Mouse (Mus musculus) liver, embryonic 15.5 days (tissue): ENCODE data around the gene Plxna4. TPM values are rescaled to one million over a fixed set of nuclear protein-coding genes. Genes with fewer than 3 reads are reported as not detected.

Source experiments
- ATAC-seq: fragments of 200-750 bp; cut with Nextera tagmentation; 2 replicates; pipeline ENCODE4 v1.8.0; 2017; ENCODE audit warnings: moderate number of reproducible peaks, mild to moderate bottlenecking, moderate library complexity; ENCODE audit not compliant: insufficient read depth
- H3K27ac ChIP-seq: fragments of 300-500 bp; sonication (generic); replicated peaks from 2 replicates; pipeline ENCODE4 v1.5.1; 2015; ENCODE audit warnings: mild to moderate bottlenecking, inconsistent platforms
- H3K27me3 ChIP-seq: fragments of 300-500 bp; sonication (generic); 2 replicates; pipeline ENCODE4 v1.6.1; 2015; ENCODE audit warnings: mild to moderate bottlenecking, inconsistent platforms
- H3K36me3 ChIP-seq: fragments of 300-500 bp; sonication (generic); replicated peaks from 2 replicates; pipeline ENCODE4 v1.6.1; 2015; ENCODE audit warnings: moderate library complexity, mild to moderate bottlenecking, inconsistent platforms
- H3K4me1 ChIP-seq: fragments of 300-500 bp; sonication (generic); replicated peaks from 2 replicates; pipeline ENCODE4 v1.6.1; 2015; ENCODE audit warnings: inconsistent platforms
- H3K4me2 ChIP-seq: fragments of 300-500 bp; sonication (generic); 2 replicates; pipeline ENCODE4 v1.6.1; 2015; ENCODE audit warnings: moderate library complexity, mild to moderate bottlenecking, inconsistent platforms
- H3K4me3 ChIP-seq: fragments of 300-500 bp; sonication (generic); replicated peaks from 2 replicates; pipeline ENCODE4 v1.5.1; 2015; ENCODE audit warnings: mild to moderate bottlenecking, inconsistent platforms
- H3K9ac ChIP-seq: fragments of 300-500 bp; sonication (generic); 2 replicates; pipeline ENCODE4 v1.6.1; 2015; ENCODE audit warnings: moderate library complexity, mild to moderate bottlenecking, inconsistent platforms
- H3K9me3 ChIP-seq: fragments of 300-500 bp; sonication (generic); replicated peaks from 2 replicates; pipeline ENCODE4 v1.6.1; 2016; ENCODE audit warnings: inconsistent platforms
- WGBS: fragments of 180-500 bp; shearing (Covaris S2); methylation state at CpG from one replicate; pipeline ENCODE4 v1.1.7; 2015; ENCODE audit warnings: mixed read lengths; ENCODE audit not compliant: insufficient replicate concordance; 5-methylcytosine and 5-hydroxymethylcytosine counted together
- polyA plus RNA-seq: library from polyadenylated mRNA; unstranded; fragments of >200 nt; fragmentation: Nextera tagmentation; extraction: Ambion mirVana; gene quantifications from 2 replicates; pipeline ENCODE4 v1.2.1, GENCODE M21; 2015

Plxna4 gene
- polyA plus RNA-seq, 1 experiment from 2014 or later, result 0.26 TPM

DNA sequence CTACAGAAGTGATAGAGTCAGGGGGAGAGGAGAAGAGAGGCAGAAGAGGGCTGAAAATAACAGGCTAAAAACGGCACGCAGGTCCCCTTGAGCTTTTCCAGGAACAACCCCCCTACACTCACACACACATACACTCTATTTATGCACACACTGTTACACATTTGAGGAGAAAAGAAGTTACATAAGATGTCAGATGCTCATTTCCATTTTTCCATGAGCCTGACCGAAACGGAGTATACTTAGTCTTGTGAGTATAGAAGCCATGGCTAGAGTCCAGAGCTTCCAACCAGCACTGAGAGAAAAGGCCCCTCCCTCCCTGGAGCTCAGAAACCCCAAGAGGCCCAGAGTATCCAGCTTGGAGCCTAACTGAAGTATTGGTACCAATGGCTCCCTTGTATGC is 112.0 kb downstream of the Plxna4 start:
- WGBS, result 64% methylated on average over 4 of the region's 4 CpGs
- Histone ChIP-seq H3K4me3 (no peak overlapping the region), H3K27me3 (no peaks in the 10 kb centered on the region), H3K27ac (no peak overlapping the region), H3K36me3 (no peaks in the 10 kb centered on the region), H3K9ac (no peak overlapping the region), H3K4me1 (peaks cover 29% of the 10 kb centered on the region), H3K9me3 (no peaks in the 10 kb centered on the region), H3K4me2 (no peak overlapping the region)
- ATAC-seq, result no peak

DNA sequence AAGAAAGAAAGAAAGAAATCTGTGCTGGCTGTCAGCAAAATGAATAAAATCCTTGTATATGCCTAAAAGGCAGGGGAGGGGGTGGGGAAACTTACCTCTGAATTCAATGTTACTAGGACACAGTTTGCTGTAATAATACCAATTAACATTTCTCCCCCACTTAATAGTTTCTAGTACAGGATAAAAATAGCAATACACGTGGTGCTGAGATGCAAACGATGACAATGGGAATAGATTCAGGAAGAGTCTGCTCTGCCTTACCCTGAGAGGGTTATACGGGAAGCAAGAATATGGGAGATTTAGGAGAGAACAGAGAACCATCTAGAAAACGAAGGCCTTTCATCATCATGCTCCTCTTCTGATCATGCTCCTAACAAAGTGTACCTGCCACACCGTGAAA is 115.9 kb downstream of the Plxna4 start:
- no peak overlapping the region for H3K4me3 ChIP-seq
- H3K4me1 ChIP-seq, result 0 out of 2 replicates have a peak, but pooled peaks cover 3% of the 10 kb centered on the region
- H3K4me2 ChIP-seq, result no peak overlapping the region
- no peaks in the 10 kb centered on the region for H3K9me3 ChIP-seq
- no peak overlapping the region for H3K27ac ChIP-seq
- ATAC-seq, result no peak
- no peaks in the 10 kb centered on the region for H3K36me3 ChIP-seq
- 56% methylated on average over 5 of the region's 5 CpGs for WGBS
- H3K9ac ChIP-seq, result no peak overlapping the region
- no peaks in the 10 kb centered on the region for H3K27me3 ChIP-seq

DNA sequence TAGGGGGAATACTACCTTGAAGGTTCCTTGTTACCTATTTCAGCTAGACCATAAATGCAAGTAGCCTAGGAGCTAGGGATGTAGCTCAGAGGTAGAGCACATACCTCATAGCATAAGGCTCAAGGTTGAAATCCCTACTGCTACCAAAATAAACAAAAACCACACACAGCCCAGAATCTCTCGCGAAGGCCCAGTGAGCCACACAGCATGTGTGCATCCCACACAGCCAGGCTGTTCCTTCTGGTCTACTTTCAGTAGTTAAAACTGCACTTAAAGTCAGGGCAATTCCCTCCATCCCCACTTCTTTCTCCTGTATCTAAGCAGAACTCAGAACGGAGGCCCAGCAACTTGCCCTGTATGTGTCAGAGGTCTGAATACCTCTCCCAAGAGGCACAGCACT is 116.4 kb downstream of the Plxna4 start:
- no peak for ATAC-seq
- Histone ChIP-seq H3K9me3 (no peaks in the 10 kb centered on the region), H3K36me3 (no peaks in the 10 kb centered on the region), H3K4me1 (peaks cover 3% of the 10 kb centered on the region; the same call in 1 of the 2 replicates), H3K4me2 (no peak overlapping the region), H3K9ac (no peak overlapping the region), H3K27me3 (no peaks in the 10 kb centered on the region), H3K27ac (no peak overlapping the region), H3K4me3 (no peak overlapping the region)
- WGBS, result 74% methylated on average over 3 of the region's 3 CpGs

DNA sequence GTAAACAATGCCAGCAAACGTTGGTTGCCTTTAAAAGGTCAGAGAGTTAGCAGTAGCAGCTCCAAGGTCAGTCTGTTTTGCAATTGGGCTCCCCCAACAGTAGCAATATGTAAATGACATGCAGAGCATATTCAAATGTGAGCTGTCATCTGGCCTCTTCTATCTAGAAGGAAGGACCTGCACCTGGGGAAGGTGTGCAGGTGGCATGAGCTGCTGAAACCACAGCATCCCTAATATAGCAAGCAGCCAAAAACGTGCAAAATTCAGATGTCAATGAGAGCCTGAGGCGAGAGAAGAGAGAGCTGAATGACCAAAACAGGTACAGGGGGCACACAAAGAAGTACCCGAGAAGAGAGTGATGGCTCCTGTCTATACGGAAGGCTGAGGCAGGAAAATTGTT is 118.8 kb downstream of the Plxna4 start:
- no peak overlapping the region for H3K4me3 ChIP-seq
- no peaks in the 10 kb centered on the region for H3K9me3 ChIP-seq
- WGBS, result 32% methylated on average over 5 of the region's 5 CpGs
- no peaks in the 10 kb centered on the region for H3K27me3 ChIP-seq
- no peak overlapping the region for H3K9ac ChIP-seq
- no peaks in the 10 kb centered on the region for H3K36me3 ChIP-seq
- H3K4me2 ChIP-seq, result no peak overlapping the region
- no peak overlapping the region for H3K27ac ChIP-seq
- ATAC-seq, result no peak
- peaks cover 17% of the 10 kb centered on the region for H3K4me1 ChIP-seq

DNA sequence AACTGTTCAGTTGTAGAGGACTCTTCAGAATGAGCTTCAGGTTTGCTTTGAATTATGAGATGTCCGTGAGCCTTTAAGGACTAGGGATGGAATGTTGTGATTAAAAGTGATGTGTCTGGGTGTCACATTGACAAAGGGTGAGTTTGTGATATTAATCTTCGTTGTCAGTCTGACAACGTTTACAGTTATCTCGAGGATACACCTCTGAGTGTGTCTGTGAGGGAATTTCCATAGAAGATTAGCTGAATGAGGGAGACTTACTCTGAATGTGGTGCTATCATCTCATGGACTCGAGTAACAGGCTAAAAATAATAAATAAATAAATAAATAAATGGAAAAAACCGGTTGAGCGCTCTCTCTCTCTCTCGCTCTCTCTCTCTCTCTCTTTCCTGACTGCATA is 122.9 kb downstream of the Plxna4 start:
- Histone ChIP-seq H3K4me2 (peak overlapping the region; percentile 35), H3K9me3 (no peaks in the 10 kb centered on the region), H3K36me3 (no peaks in the 10 kb centered on the region), H3K27me3 (peaks cover 4% of the 10 kb centered on the region; the same call in 1 of the 2 replicates), H3K27ac (peak overlapping the region; percentile 41), H3K4me3 (no peak overlapping the region), H3K9ac (no peak overlapping the region), H3K4me1 (peaks cover 21% of the 10 kb centered on the region)
- 37% methylated on average over 8 of the region's 8 CpGs for WGBS
- ATAC-seq, result peak; percentile 57; the same call in 1 of the 2 replicates

DNA sequence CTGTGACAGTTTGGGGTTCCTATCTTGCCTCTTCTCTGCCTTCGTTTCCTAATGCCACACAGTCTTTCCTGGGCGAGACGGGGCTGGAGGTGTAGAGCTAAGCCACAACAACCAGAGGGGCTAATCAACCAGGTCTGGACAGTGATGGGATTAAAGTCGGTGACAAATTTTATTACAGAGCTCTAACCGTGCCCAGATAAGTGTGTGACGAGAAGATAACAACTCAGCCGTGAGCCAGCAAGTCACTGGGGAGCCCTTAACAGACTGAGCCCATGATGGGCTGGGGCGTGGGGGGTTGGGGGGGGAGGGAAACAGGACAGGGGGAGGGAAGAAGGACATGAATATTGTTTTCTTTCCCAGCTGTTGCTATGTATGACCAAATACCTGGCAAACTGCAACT is 123.4 kb downstream of the Plxna4 start:
- Histone ChIP-seq H3K4me2 (peak overlapping the region; percentile 35), H3K4me3 (no peak overlapping the region), H3K36me3 (no peaks in the 10 kb centered on the region), H3K4me1 (peaks cover 21% of the 10 kb centered on the region), H3K9ac (no peak overlapping the region), H3K9me3 (no peaks in the 10 kb centered on the region), H3K27me3 (peaks cover 4% of the 10 kb centered on the region; the same call in 1 of the 2 replicates), H3K27ac (peak overlapping the region; percentile 41)
- 12% methylated on average over 8 of the region's 8 CpGs for WGBS
- peak; percentile 95 for ATAC-seq

DNA sequence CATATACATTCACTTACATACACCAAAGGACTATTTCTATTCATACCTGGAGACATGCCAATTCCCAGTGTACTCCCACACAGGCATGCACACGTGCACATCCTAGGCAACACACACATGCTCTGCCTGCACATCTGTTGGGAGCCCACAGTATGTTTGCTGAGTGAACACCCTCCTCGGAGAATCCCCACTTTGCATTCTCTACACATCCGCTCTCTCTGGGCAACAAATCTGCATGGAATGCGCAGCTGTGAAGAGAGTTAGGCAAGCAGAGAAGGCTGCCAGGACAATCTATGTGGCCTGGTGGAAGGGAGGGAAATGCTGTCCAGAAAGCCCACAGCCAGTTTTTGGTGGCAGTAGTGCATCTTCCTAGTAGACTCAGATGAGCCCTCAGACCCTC is 123.9 kb downstream of the Plxna4 start:
- no peak overlapping the region for H3K9ac ChIP-seq
- WGBS, result 70% methylated on average over 4 of the region's 4 CpGs
- H3K9me3 ChIP-seq, result no peaks in the 10 kb centered on the region
- H3K27me3 ChIP-seq, result peaks cover 4% of the 10 kb centered on the region; the same call in 1 of the 2 replicates
- no peak for ATAC-seq
- peak overlapping the region; percentile 35 for H3K4me2 ChIP-seq
- peaks cover 21% of the 10 kb centered on the region for H3K4me1 ChIP-seq
- H3K27ac ChIP-seq, result peak overlapping the region; percentile 41; the same call in 1 of the 2 replicates
- H3K36me3 ChIP-seq, result no peaks in the 10 kb centered on the region
- H3K4me3 ChIP-seq, result no peak overlapping the region

DNA sequence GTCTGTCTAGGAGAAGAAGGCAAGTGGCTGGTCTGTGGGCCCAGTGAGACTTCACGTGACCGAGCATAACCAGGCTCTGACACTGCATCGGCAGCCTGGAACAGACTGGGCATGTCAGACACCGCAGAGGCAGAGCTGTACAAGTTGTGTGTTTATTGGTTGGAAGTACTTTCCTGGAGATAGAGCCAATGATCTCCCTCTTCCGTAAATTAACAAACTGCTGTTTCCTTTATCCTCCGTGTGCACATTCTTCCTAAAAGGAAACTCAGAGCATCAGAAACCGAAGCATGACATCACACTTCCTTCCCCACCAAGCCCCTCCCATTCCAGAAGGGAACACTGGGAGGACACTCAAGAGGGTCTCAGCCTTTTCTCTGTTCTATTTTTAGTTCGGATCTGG is 127.6 kb downstream of the Plxna4 start:
- WGBS, result 18% methylated on average over 8 of the region's 8 CpGs
- no peak for ATAC-seq
- Histone ChIP-seq H3K36me3 (no peaks in the 10 kb centered on the region), H3K4me2 (no peak overlapping the region), H3K9me3 (no peaks in the 10 kb centered on the region), H3K9ac (no peak overlapping the region), H3K4me1 (peaks cover 15% of the 10 kb centered on the region), H3K27ac (no peak overlapping the region), H3K27me3 (peaks cover 4% of the 10 kb centered on the region; the same call in 1 of the 2 replicates), H3K4me3 (no peak overlapping the region)

DNA sequence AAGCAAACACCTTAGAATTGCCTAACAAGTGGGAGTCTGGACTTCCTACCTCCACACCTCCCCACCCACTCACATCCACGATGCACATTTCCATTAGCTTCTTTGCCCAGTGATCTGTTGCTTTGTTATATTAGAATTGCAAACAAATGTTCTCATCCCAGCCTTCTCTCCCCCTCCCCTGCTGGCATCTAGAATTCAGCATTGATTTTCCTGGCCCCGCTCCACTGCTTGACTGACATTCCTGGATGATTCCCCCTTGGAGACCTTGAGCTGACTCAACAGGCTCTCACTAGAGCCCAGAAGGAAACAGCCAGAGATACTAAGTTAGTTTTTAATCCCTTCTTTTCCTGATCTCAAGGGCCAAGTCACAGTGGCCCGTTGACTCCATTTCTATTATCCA is 131.4 kb downstream of the Plxna4 start:
- no peaks in the 10 kb centered on the region for H3K36me3 ChIP-seq
- ATAC-seq, result no peak
- peaks cover 4% of the 10 kb centered on the region; the same call in 1 of the 2 replicates for H3K27me3 ChIP-seq
- no peak overlapping the region for H3K4me3 ChIP-seq
- no peak overlapping the region for H3K27ac ChIP-seq
- no peak overlapping the region for H3K9ac ChIP-seq
- H3K4me1 ChIP-seq, result no peaks in the 10 kb centered on the region
- no peaks in the 10 kb centered on the region for H3K9me3 ChIP-seq
- 58% methylated on average over 3 of the region's 3 CpGs for WGBS
- H3K4me2 ChIP-seq, result no peak overlapping the region

DNA sequence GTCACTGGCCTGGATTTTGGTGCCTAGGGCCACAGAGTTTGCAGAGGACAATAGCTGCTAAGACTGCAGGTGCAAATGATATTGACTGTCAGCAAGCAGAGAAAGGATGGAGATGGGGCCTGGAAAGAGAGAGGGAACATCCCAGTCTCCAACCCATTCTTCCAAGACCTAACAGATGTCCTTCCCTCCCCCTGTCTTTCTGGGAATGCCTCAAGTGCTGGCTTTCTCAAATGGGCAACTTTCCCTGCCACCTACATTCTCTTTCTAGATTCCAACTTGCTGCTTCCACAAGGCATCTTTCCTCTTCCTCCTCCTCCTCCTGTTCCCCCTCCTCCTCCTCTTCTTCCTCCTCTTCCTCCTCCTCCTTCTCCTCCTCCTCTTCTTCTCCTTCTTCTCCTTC is 136.1 kb downstream of the Plxna4 start:
- no peaks in the 10 kb centered on the region for H3K36me3 ChIP-seq
- no peak overlapping the region for H3K4me3 ChIP-seq
- ATAC-seq, result no peak
- H3K4me1 ChIP-seq, result no peaks in the 10 kb centered on the region
- H3K4me2 ChIP-seq, result no peak overlapping the region
- no peaks in the 10 kb centered on the region for H3K27me3 ChIP-seq
- H3K27ac ChIP-seq, result no peak overlapping the region
- no peak overlapping the region for H3K9ac ChIP-seq
- no peaks in the 10 kb centered on the region for H3K9me3 ChIP-seq

DNA sequence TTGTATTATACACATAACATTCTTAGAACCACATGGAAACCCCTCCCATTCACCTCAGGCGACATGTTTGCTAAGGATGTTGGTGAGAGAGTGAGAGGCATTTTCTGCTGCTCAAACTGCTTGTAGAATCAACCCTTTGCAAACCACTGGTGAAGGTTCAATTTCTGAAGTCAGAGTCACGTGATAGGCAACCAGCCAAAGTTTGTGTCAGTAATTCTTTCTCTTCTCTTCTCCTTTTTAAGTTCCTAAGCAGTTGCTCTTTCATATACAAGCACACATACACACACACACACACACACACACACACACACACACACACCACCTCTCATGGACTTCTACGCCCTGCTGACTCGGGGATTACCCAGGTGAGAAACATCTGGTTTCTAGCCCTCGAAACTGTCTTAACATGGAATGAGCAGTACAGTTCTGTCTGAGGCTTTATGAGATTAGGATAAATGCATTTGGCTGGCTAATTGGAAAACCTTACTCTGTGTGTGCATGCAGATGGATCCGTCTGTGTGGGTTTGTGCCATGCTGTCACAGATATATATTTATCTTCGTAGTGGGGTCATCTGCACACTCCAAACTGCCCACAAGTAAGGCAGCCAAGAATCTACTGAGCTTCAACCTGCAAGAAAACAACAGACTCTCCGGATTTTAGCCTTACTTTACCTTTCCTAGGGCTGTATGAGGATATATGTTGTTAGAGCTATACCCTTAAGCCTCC is 138.6 kb downstream of the Plxna4 start:
- Histone ChIP-seq H3K4me1 (no peaks in the 10 kb centered on the region), H3K4me2 (no peak overlapping the region), H3K27ac (no peak overlapping the region), H3K9ac (no peak overlapping the region), H3K36me3 (no peaks in the 10 kb centered on the region), H3K27me3 (no peaks in the 10 kb centered on the region), H3K4me3 (no peak overlapping the region), H3K9me3 (no peaks in the 10 kb centered on the region)
- no peak for ATAC-seq
- WGBS, result 51% methylated on average over 8 of the region's 8 CpGs

DNA sequence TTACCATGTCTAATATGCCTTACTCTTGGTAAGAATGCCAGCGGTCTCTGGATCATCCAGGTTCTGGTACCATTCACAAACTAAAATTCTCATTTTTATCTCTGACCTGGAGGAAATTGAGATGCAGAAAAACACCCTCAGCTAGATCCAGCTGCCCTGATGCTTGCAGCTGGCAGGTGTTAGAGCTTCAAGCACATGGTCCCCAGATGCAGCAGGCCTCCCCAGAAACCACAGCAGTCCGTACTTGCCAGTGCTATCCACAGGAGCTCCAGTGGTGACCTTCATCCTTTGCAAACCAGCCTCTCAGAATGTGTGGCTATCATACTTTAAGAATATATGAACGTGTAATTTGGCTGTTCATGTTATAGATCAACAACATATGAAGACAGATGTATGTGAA is 139.2 kb downstream of the Plxna4 start:
- Histone ChIP-seq H3K27ac (no peak overlapping the region), H3K4me3 (no peak overlapping the region), H3K27me3 (no peaks in the 10 kb centered on the region), H3K9me3 (no peaks in the 10 kb centered on the region), H3K4me2 (no peak overlapping the region), H3K4me1 (no peaks in the 10 kb centered on the region), H3K9ac (no peak overlapping the region), H3K36me3 (no peaks in the 10 kb centered on the region)
- ATAC-seq, result no peak
- 59% methylated on average over 3 of the region's 3 CpGs for WGBS
